Mouse (Mus musculus) bone marrow, adult 2 months (tissue): ENCODE results near the gene Krt17. TPM values are rescaled to one million over a fixed set of nuclear protein-coding genes. Genes with fewer than 3 reads are reported as not detected.

Source experiments
- H3K27ac ChIP-seq: fragments of 200-500 bp; 2 replicates; pipeline ENCODE4 v1.5.1; 2012; ENCODE audit warnings: low read depth, mild to moderate bottlenecking, control low read depth, inconsistent platforms, low read length; ENCODE audit not compliant: control insufficient read depth, poor library complexity, insufficient read depth
- H3K4me1 ChIP-seq: fragments of 200-500 bp; 2 replicates; pipeline ENCODE4 v1.6.1; 2011; ENCODE audit warnings: low read length; ENCODE audit not compliant: control insufficient read depth, insufficient read depth
- H3K4me3 ChIP-seq: fragments of 200-500 bp; replicated peaks from 2 replicates; pipeline ENCODE3; 2011; ENCODE audit warnings: mild to moderate bottlenecking, low read depth, low read length, control low read depth; ENCODE audit not compliant: control insufficient read depth
- CTCF ChIP-seq: fragments of 200-500 bp; IDR thresholded peaks from 2 replicates; pipeline ENCODE4 v1.5.1; 2011; ENCODE audit warnings: low read length, control low read depth; ENCODE audit not compliant: control insufficient read depth, insufficient read depth
- POLR2A ChIP-seq: fragments of 200-500 bp; IDR thresholded peaks from 2 replicates; pipeline ENCODE4 v1.6.1; 2011; ENCODE audit warnings: low read depth, mild to moderate bottlenecking, control low read depth, low read length, borderline replicate concordance; ENCODE audit not compliant: control insufficient read depth
- WGBS: fragments of 180-500 bp; shearing (Covaris S2); methylation state at CpG from one replicate; pipeline ENCODE4 v1.1.7; 2018; 5-methylcytosine and 5-hydroxymethylcytosine counted together
- polyA plus RNA-seq: library from polyadenylated mRNA; stranded (reverse); fragments of >200 nt; gene quantifications from 2 replicates; pipeline ENCODE4 v1.2.4, GENCODE M21; 2011; ENCODE audit warnings: low replicate concordance; ENCODE audit not compliant: missing spikeins, insufficient read depth, insufficient read length

Krt17 gene
- polyA plus RNA-seq, 1 experiment, result 2.1 TPM

DNA sequence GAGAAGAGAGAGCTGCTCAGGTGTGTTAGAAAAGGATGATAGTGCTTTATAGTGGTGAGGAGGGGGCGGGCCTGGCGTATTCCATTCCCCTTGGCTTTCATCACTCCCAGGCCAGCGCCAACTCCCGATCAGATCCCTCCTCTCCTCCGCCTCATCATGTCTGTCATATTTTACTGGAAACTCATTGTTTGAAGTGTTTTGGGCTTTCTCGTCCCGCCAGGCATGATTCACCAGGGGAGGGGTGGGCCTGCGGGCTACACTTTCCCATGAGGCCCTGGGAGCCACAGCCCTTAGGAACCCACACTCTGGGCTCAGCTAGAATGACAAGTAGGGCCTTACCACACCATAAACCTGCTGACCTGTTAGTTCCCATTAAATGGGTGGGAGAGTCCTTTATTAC lies 53.3 kb downstream of the Krt17 start, which contains the start of gene Krt14:
TSS of gene Krt14 (minus strand) at position 51 of the 400 bp plus-strand sequence.
- no peak for TF ChIP-seq CTCF
- no peak for TF ChIP-seq POLR2A
- Histone ChIP-seq H3K4me1 (no peaks in the 10 kb centered on the region; the same call in 1 of the 2 replicates), H3K4me3 (no peak within 1 kb of the TSS), H3K27ac (no peak within 1 kb of the TSS)
- WGBS, result 83% methylated on average over 8 of the region's 8 CpGs

Other genes starting within 250 kb of the Krt17 start
- gene Krt33a, start 244.8 kb downstream of the Krt17 start, polyA plus RNA-seq, result not detected in 2 replicates
- not detected in 2 replicates for gene Krt33b, start 231.2 kb downstream of the Krt17 start, polyA plus RNA-seq
- not detected in 2 replicates for gene Krt34, start 219.5 kb downstream of the Krt17 start, polyA plus RNA-seq
- gene Krt31, start 210.5 kb downstream of the Krt17 start, polyA plus RNA-seq, result not detected in 2 replicates
- gene Krt32, start 172.8 kb downstream of the Krt17 start, polyA plus RNA-seq, result not detected in 2 replicates
- not detected in 2 replicates for gene Krt35, start 164.8 kb downstream of the Krt17 start, polyA plus RNA-seq
- not detected in 2 replicates for gene Krt36, start 155.4 kb downstream of the Krt17 start, polyA plus RNA-seq
- gene Krt13, start 139.5 kb downstream of the Krt17 start, polyA plus RNA-seq, result 4.1 TPM in 1 of 2 replicates, not detected in the other
- gene Krt15, start 125.1 kb downstream of the Krt17 start, polyA plus RNA-seq, result not detected in 2 replicates
- not detected in 2 replicates for gene Krt19, start 112.4 kb downstream of the Krt17 start, polyA plus RNA-seq
- not detected in 2 replicates for gene Krt9, start 67.8 kb downstream of the Krt17 start, polyA plus RNA-seq
- gene Krt14, start 53.5 kb downstream of the Krt17 start, polyA plus RNA-seq, result not detected in 2 replicates
- not detected in 2 replicates for gene Krt16, start 12.1 kb downstream of the Krt17 start, polyA plus RNA-seq
- gene Krt42, start 8.8 kb upstream of the Krt17 start, polyA plus RNA-seq, result 2.1 TPM in 1 of 2 replicates, not detected in the other
- 807 and 1,107 TPM in 2 replicates for gene Eif1, start 58.9 kb upstream of the Krt17 start, polyA plus RNA-seq
- not detected in 2 replicates for gene Gast, start 73.4 kb upstream of the Krt17 start, polyA plus RNA-seq
- 1.1 and 11.9 TPM in 2 replicates for gene Hap1, start 95.1 kb upstream of the Krt17 start, polyA plus RNA-seq
- 11.1 and 14.8 TPM in 2 replicates for gene Jup, start 136.7 kb upstream of the Krt17 start, polyA plus RNA-seq
- gene P3h4, start 153.8 kb upstream of the Krt17 start, polyA plus RNA-seq, result 0.45 and 3.9 TPM in 2 replicates
- 1.7 and 7.0 TPM in 2 replicates for gene Fkbp10, start 154.7 kb upstream of the Krt17 start, polyA plus RNA-seq
- gene Nt5c3b, start 180.8 kb upstream of the Krt17 start, polyA plus RNA-seq, result 5.8 and 21.5 TPM in 2 replicates
- gene Klhl10, start 180.9 kb upstream of the Krt17 start, polyA plus RNA-seq, result not detected in 2 replicates
- 1.2 and 2.7 TPM in 2 replicates for gene Klhl11, start 211.7 kb upstream of the Krt17 start, polyA plus RNA-seq